Mouse (Mus musculus) embryonic fibroblast, embryonic 13.5 days (primary cell): ENCODE data around the gene Gm10130.

Experiments used
- CTCF ChIP-seq: IDR thresholded peaks from 2 replicates; pipeline ENCODE4 v1.5.1; 2011; ENCODE audit warnings: mild to moderate bottlenecking, control low read depth, low read length, moderate library complexity, borderline replicate concordance; ENCODE audit not compliant: insufficient read depth
- POLR2A ChIP-seq: IDR thresholded peaks from 2 replicates; pipeline ENCODE4 v1.6.1; 2011; ENCODE audit warnings: low read depth, mild to moderate bottlenecking, control low read depth, low read length, moderate library complexity

DNA sequence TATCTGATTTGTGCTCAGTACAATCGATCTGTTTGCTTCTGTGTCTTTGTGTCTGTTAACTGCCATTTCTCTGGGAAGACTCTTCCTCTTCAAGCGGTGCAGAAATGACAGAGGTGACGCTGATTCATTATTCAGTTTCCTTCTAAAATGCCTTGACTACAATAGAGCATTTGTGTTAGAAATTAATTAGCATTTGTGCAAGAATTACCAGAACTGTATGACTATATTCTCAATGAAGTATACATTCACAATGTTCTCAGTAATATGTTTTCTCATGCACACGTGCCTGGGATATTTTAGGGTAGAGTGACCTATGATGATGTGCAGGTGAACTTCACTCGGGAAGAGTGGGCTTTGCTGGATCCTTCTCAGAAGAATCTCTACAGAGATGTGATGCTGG is at the start of gene Gm10130:
- no peak for TF ChIP-seq POLR2A
- no peak for TF ChIP-seq CTCF
